Mouse (Mus musculus) left cerebral cortex, postnatal 25 days (tissue): ENCODE measurements around the gene Hipk1. TPM values are rescaled to one million over a fixed set of nuclear protein-coding genes. Genes with fewer than 3 reads are reported as not detected.

Experiments
- DNase-seq, 2 experiments: peaks; one replicate each; pipeline ENCODE4 v3.0.0; 2022; ENCODE audit warnings: low spot score in 2 of 2, mixed read lengths in 1 of 2
- intact Hi-C: fragments of 180-260 bp; cut with DNase I; formaldehyde crosslinking; loops from one replicate; pipeline ENCODE4 v1.15.1; 2025
- total RNA-seq, 2 experiments: library from RNA; stranded (reverse); gene quantifications; 2 replicates each; pipeline ENCODE4 v1.2.3; 2021

Hipk1 gene
- total RNA-seq, 2 experiments from 2014 or later, result 110 to 113 TPM

GRCm38 (mm10) chr3:103732116-103732515, 59.2 kb downstream of the Hipk1 start:
- intact Hi-C loops, result no loop called here
- no peak for DNase-seq

- DNase-seq, result no peak
- intact Hi-C loops, result no loop called here
Measured at GRCm38 (mm10) chr3:103729850-103730249, 61.5 kb downstream of the Hipk1 start.

- no peak for DNase-seq
- intact Hi-C loops, result no loop called here
Measured at GRCm38 (mm10) chr3:103727813-103728326, 63.5 kb downstream of the Hipk1 start.

GRCm38 (mm10) chr3:103726642-103727041, 64.7 kb downstream of the Hipk1 start:
- intact Hi-C loops, result no loop called here

GRCm38 (mm10) chr3:103724137-103724536, 67.2 kb downstream of the Hipk1 start:
- intact Hi-C loops, result no loop called here
- no peak for DNase-seq

More at GRCm38 (mm10) chr3:103726642-103727041, 64.7 kb downstream of the Hipk1 start:
- no peak for DNase-seq

GRCm38 (mm10) chr3:103718728-103719127, 72.6 kb downstream of the Hipk1 start:
- DNase-seq, result no peak
- intact Hi-C loops, result no loop called here

- DNase-seq, result peak in 1 of 2 experiments; percentile 70
- intact Hi-C loops, result no loop called here
Measured at GRCm38 (mm10) chr3:103716774-103717760, 74.3 kb downstream of the Hipk1 start.

GRCm38 (mm10) chr3:103715762-103716693, 75.3 kb downstream of the Hipk1 start:
- intact Hi-C loops, result no loop called here

GRCm38 (mm10) chr3:103714942-103715341, 76.4 kb downstream of the Hipk1 start:
- no peak for DNase-seq
- intact Hi-C loops, result no loop called here

More at GRCm38 (mm10) chr3:103715762-103716693, 75.3 kb downstream of the Hipk1 start:
- peak in 1 of 2 experiments; percentile 15 for DNase-seq

- intact Hi-C loops, result no loop called here
- DNase-seq, result no peak
Measured at GRCm38 (mm10) chr3:103714236-103714875, 77.0 kb downstream of the Hipk1 start.

- intact Hi-C loops, result no loop called here
- no peak for DNase-seq
Measured at GRCm38 (mm10) chr3:103712196-103712595, 79.2 kb downstream of the Hipk1 start.

GRCm38 (mm10) chr3:103709470-103710040, 81.8 kb downstream of the Hipk1 start:
- intact Hi-C loops, result no loop called here
- peak in 1 of 2 experiments; percentile 69 for DNase-seq

- intact Hi-C loops, result no loop called here
- no peak for DNase-seq
Measured at GRCm38 (mm10) chr3:103705426-103705825, 85.9 kb downstream of the Hipk1 start.

GRCm38 (mm10) chr3:103704661-103705060, 86.7 kb downstream of the Hipk1 start:
- intact Hi-C loops, result no loop called here
- DNase-seq, result no peak

GRCm38 (mm10) chr3:103696388-103696925, 94.9 kb downstream of the Hipk1 start:
- DNase-seq, result no peak
- intact Hi-C loops, result no loop called here

- intact Hi-C loops, result no loop called here
- DNase-seq, result no peak
Measured at GRCm38 (mm10) chr3:103695556-103695955, 95.8 kb downstream of the Hipk1 start.

- intact Hi-C loops, result no loop called here
Measured at GRCm38 (mm10) chr3:103690506-103690905, 100.9 kb downstream of the Hipk1 start.

More at GRCm38 (mm10) chr3:103690506-103690905, 100.9 kb downstream of the Hipk1 start:
- DNase-seq, result no peak
